Mouse (Mus musculus) testis, adult 2 months (tissue): ENCODE measurements around the gene Isl2.

Experiments used
- CTCF ChIP-seq: fragments of 200-500 bp; IDR thresholded peaks from 2 replicates; pipeline ENCODE4 v1.5.1; 2012; ENCODE audit warnings: low read depth, mild to moderate bottlenecking, inconsistent platforms, low read length, moderate library complexity; ENCODE audit not compliant: control insufficient read depth, insufficient read depth, insufficient replicate concordance
- POLR2A ChIP-seq: fragments of 200-500 bp; IDR thresholded peaks from 2 replicates; pipeline ENCODE4 v1.6.1; 2012; ENCODE audit warnings: low read depth, mild to moderate bottlenecking, inconsistent platforms, low read length, moderate library complexity; ENCODE audit not compliant: control insufficient read depth

- TF ChIP-seq CTCF (no peak), POLR2A (no peak)
Measured at GRCm38 (mm10) chr9:55548871-55549270, 10.4 kb downstream of the Isl2 start.
